ENCODE assay signal across 9 mouse cellular contexts in genomic region chr1:116313269-116313668, GRCm38 (mm10).
A peak's percentile ranks its signal among the peaks of the same experiment; 100 is the strongest.
DNase-seq lines count a peak whose midpoint lies in the region; ATAC-seq and TF ChIP-seq lines count a peak whose summit lies in the region.
"Had no signal": no experiment of that assay in that cellular context is flagged by ENCODE, and none has a peak within 500 bp of the region (broad histone marks: within the 10 kb centered on the region; RNA-seq: fewer than 3 reads in every experiment).

No protein-coding gene starts in this region.

- POLR2A ChIA-PET in Patski (lab: Charles Lee), result no interaction called here

- in situ Hi-C loops in Patski (cut with MboI; ENCODE audit: low pct_unique_long_range_greater_than_20kb), result no loop called here

- H3K4me2 ChIP-seq in heart, embryonic 12.5 days, result no peak overlapping the region
- H3K4me2 ChIP-seq: liver, embryonic 15.5 days had no signal

- CTCF ChIA-PET in Patski (lab: Charles Lee), result interaction anchor here (1.5 kb wide), 1 partner anchor 14 kb away, joined by 4 read pairs; no protein-coding TSS in a partner anchor

- H3K9me3 ChIP-seq in heart, embryonic 12.5 days (replicated peaks), result no peaks in the 10 kb centered on the region
- H3K9me3 ChIP-seq: liver, embryonic 15.5 days had no signal

- ATAC-seq in cerebellum, adult (ENCODE audit: insufficient number of reproducible peaks, low FRiP score, low TSS enrichment), result no peak
- ATAC-seq in Patski, result no peak
- no peak for ATAC-seq in heart, embryonic 12.5 days (ENCODE audit: insufficient number of reproducible peaks, low FRiP score)

- H3K9ac ChIP-seq in heart, embryonic 12.5 days, result no peak overlapping the region
- H3K9ac ChIP-seq: liver, embryonic 15.5 days had no signal

- no peaks in the 10 kb centered on the region for H3K27me3 ChIP-seq in cerebellum, adult 2 months (ENCODE audit: control insufficient read depth, insufficient read depth, low read length)
- H3K27me3 ChIP-seq in Patski, result no peaks in the 10 kb centered on the region
- H3K27me3 ChIP-seq in heart, embryonic 12.5 days (replicated peaks), result no peaks in the 10 kb centered on the region
- H3K27me3 ChIP-seq: liver, embryonic 15.5 days had no signal

- intact Hi-C loops in left cerebral cortex, postnatal 25 days (cut with DNase I), result no loop called here

- DNase-seq in cerebellum, adult 2 months, result peak in 1 of 2 experiments; percentile 1
- DNase-seq in left cerebral cortex, adult 18-20 months (ENCODE audit: low spot score in 2 of 2), result peak; percentile 6 to 22
- DNase-seq in left cerebral cortex, postnatal 25 days (ENCODE audit: low spot score in 2 of 2), result no peak
- DNase-seq in Patski (ENCODE audit: low read depth, low spot score), result no peak
- DNase-seq in kidney, postnatal 14 days, result peak; percentile 1
- no peak for DNase-seq in urinary bladder, postnatal 14 days (ENCODE audit: low spot score)

- no peak for TF ChIP-seq POLR2A in cerebellum, adult 2 months (IDR thresholded peaks at IDR 0.05; ENCODE audit: borderline replicate concordance, insufficient read depth, low read length)

- 0 out of 2 replicates have a peak, but pooled peaks have one; percentile 15 for TF ChIP-seq CTCF in cerebellum, adult 2 months (IDR thresholded peaks at IDR 0.05; ENCODE audit: borderline replicate concordance, insufficient read depth, low read depth, low read length)
- TF ChIP-seq CTCF in Patski (IDR thresholded peaks at IDR 0.05), result peak; percentile 21

- H3K4me3 ChIP-seq in cerebellum, adult 2 months (replicated peaks; ENCODE audit: insufficient read depth, low read depth, low read length), result no peak overlapping the region
- no peak overlapping the region for H3K4me3 ChIP-seq in heart, embryonic 12.5 days
- H3K4me3 ChIP-seq: liver, embryonic 15.5 days had no signal

- H3K4me1 ChIP-seq in cerebellum, adult 2 months (ENCODE audit: control insufficient read depth, insufficient read depth, low read length), result no peaks in the 10 kb centered on the region
- H3K4me1 ChIP-seq in heart, embryonic 12.5 days (replicated peaks), result no peaks in the 10 kb centered on the region
- H3K4me1 ChIP-seq: liver, embryonic 15.5 days had no signal

- no peak overlapping the region for H3K27ac ChIP-seq in cerebellum, adult 2 months (ENCODE audit: insufficient read depth, low read length)
- H3K27ac ChIP-seq in heart, embryonic 12.5 days (ENCODE audit: poor library complexity, severe bottlenecking), result no peak overlapping the region
- H3K27ac ChIP-seq: liver, embryonic 15.5 days had no signal

- H3K36me3 ChIP-seq in heart, embryonic 12.5 days, result no peaks in the 10 kb centered on the region
- H3K36me3 ChIP-seq: liver, embryonic 15.5 days had no signal

Comparison
In these comparisons a context has a peak if more than half of its experiments do, and no peak if none do; other contexts are left out.
1. DNase-seq: peak in left cerebral cortex, adult 18-20 months (2 of 2) and kidney, postnatal 14 days (single experiment); none in left cerebral cortex, postnatal 25 days (0 of 2), Patski (single experiment) and urinary bladder, postnatal 14 days (single experiment).